Mouse (Mus musculus): ENCODE measurements around the gene Gm28048.

- TF ChIP-seq CTCF (IDR thresholded peaks at IDR 0.05; ENCODE audit: borderline replicate concordance, extremely low read depth, insufficient read depth, insufficient read length) (peak; percentile 39; the same call in 1 of the 2 replicates), POLR2A (IDR thresholded peaks at IDR 0.05; ENCODE audit: borderline replicate concordance, extremely low read depth, insufficient read depth, insufficient read length, poor library complexity, severe bottlenecking) (no peak)
These were observed 25.1 kb downstream of the Gm28048 start for GRCm38 (mm10) chr11:22956830-22957229.
